Mouse (Mus musculus) hindbrain, postnatal 0 days (tissue): ENCODE measurements around the gene Rprml. TPM values are rescaled to one million over a fixed set of nuclear protein-coding genes. Genes with fewer than 3 reads are reported as not detected.

ENCODE experiments used
- ATAC-seq: fragments of 200-750 bp; cut with Nextera tagmentation; 2 replicates; pipeline ENCODE4 v1.8.0; 2017; ENCODE audit warnings: mild to moderate bottlenecking, moderate TSS enrichment, moderate library complexity
- DNase-seq: peaks from one replicate; pipeline ENCODE4 v3.0.0-alpha.2; 2015; ENCODE audit warnings: low spot score
- H3K27ac ChIP-seq: fragments of 300-500 bp; sonication (generic); 2 replicates; pipeline ENCODE4 v1.5.1; 2014; ENCODE audit warnings: mild to moderate bottlenecking
- H3K27me3 ChIP-seq: fragments of 300-500 bp; sonication (generic); 2 replicates; pipeline ENCODE4 v1.6.1; 2014; ENCODE audit warnings: low read length, mixed read lengths; ENCODE audit not compliant: insufficient read depth
- H3K36me3 ChIP-seq: fragments of 300-500 bp; sonication (generic); 2 replicates; pipeline ENCODE4 v1.6.1; 2014; ENCODE audit warnings: low read length, mixed read lengths; ENCODE audit not compliant: insufficient read depth
- H3K4me1 ChIP-seq: fragments of 300-500 bp; sonication (generic); 2 replicates; pipeline ENCODE4 v1.6.1; 2014; ENCODE audit warnings: antibody characterized with exemption, low read length, mixed read lengths; ENCODE audit not compliant: insufficient read depth
- H3K4me2 ChIP-seq: fragments of 300-500 bp; sonication (generic); 2 replicates; pipeline ENCODE4 v1.6.1; 2014; ENCODE audit warnings: low read depth, mild to moderate bottlenecking, low read length, moderate library complexity, mixed read lengths
- H3K4me3 ChIP-seq: fragments of 300-500 bp; sonication (generic); 2 replicates; pipeline ENCODE4 v1.5.1; 2014; ENCODE audit warnings: low read length
- H3K9ac ChIP-seq: fragments of 300-500 bp; sonication (generic); replicated peaks from 2 replicates; pipeline ENCODE4 v1.6.1; 2014; ENCODE audit warnings: mild to moderate bottlenecking, low read length, moderate library complexity, mixed read lengths
- H3K9me3 ChIP-seq: fragments of 300-500 bp; sonication (generic); 2 replicates; pipeline ENCODE4 v1.6.1; 2016; ENCODE audit warnings: low read length, mixed read lengths
- CTCF ChIP-seq: IDR thresholded peaks from 2 replicates; pipeline ENCODE4 v1.5.1; 2016; ENCODE audit warnings: antibody characterized with exemption, control low read depth, low read depth
- WGBS: fragments of 180-500 bp; shearing (Covaris S2); extraction: QIAGEN DNeasy Blood & Tissue Kit; methylation state at CpG from one replicate; pipeline ENCODE4 v1.1.7; 2014; 5-methylcytosine and 5-hydroxymethylcytosine counted together
- polyA plus RNA-seq: library from polyadenylated mRNA; unstranded; fragments of >200 nt; fragmentation: Nextera tagmentation; extraction: Ambion mirVana; gene quantifications from 2 replicates; pipeline ENCODE4 v1.2.1, GENCODE M21; 2015
- total RNA-seq: library from RNA; depleted of rRNA; stranded (reverse); fragments of >200 nt; gene quantifications from 2 replicates; pipeline ENCODE4 v1.2.3, GENCODE M21; 2014

The Rprml gene
- total and polyA plus RNA-seq, 2 experiments from 2014 or later, result 6.3 to 13.6 TPM

- Histone ChIP-seq H3K4me3 (no peak overlapping the region), H3K27me3 (peaks cover 47% of the 10 kb centered on the region), H3K9me3 (no peaks in the 10 kb centered on the region), H3K36me3 (no peaks in the 10 kb centered on the region), H3K27ac (no peak overlapping the region), H3K9ac (no peak overlapping the region), H3K4me1 (peaks cover 3% of the 10 kb centered on the region; the same call in 1 of the 2 replicates), H3K4me2 (no peak overlapping the region)
- DNase-seq (no peak), ATAC-seq (no peak)
- whole genome bisulfite sequencing, result 20% methylated on average over 7 of the region's 7 CpGs
- no peak for TF ChIP-seq CTCF
Measured at GRCm38 (mm10) chr11:103648656-103649055, 714 bp upstream of the Rprml start.

GRCm38 (mm10) chr11:103649983-103650493 lies 668 bp downstream of the Rprml start:
- H3K27ac ChIP-seq, result no peak overlapping the region
- peaks cover 47% of the 10 kb centered on the region for H3K27me3 ChIP-seq
- DNase-seq, result no peak
- H3K36me3 ChIP-seq, result no peaks in the 10 kb centered on the region
- H3K9me3 ChIP-seq, result no peaks in the 10 kb centered on the region
- H3K9ac ChIP-seq, result no peak overlapping the region
- H3K4me1 ChIP-seq, result peaks cover 3% of the 10 kb centered on the region; the same call in 1 of the 2 replicates
- peak overlapping the region; percentile 66 for H3K4me2 ChIP-seq
- peak overlapping the region; percentile 44 for H3K4me3 ChIP-seq
- 2% methylated on average over 37 of the region's 37 CpGs for WGBS
- peak; percentile 47; the same call in 1 of the 2 replicates for ATAC-seq
- no peak for TF ChIP-seq CTCF

GRCm38 (mm10) chr11:103651426-103651825 lies 2.1 kb downstream of the Rprml start:
- Histone ChIP-seq H3K27ac (no peak overlapping the region), H3K4me3 (no peak overlapping the region), H3K36me3 (no peaks in the 10 kb centered on the region), H3K27me3 (peaks cover 51% of the 10 kb centered on the region), H3K4me2 (no peak overlapping the region), H3K9me3 (no peaks in the 10 kb centered on the region), H3K4me1 (peaks cover 3% of the 10 kb centered on the region; the same call in 1 of the 2 replicates), H3K9ac (no peak overlapping the region)
- no peak for ATAC-seq
- WGBS, result 76% methylated on average over 6 of the region's 6 CpGs
- no peak for DNase-seq
- no peak for TF ChIP-seq CTCF

GRCm38 (mm10) chr11:103653359-103653965 lies 4.1 kb downstream of the Rprml start:
- 69% methylated on average over 10 of the region's 10 CpGs for WGBS
- TF ChIP-seq CTCF, result no peak
- Histone ChIP-seq H3K27me3 (peaks cover 38% of the 10 kb centered on the region), H3K4me3 (no peak overlapping the region), H3K4me1 (peaks cover 3% of the 10 kb centered on the region; the same call in 1 of the 2 replicates), H3K27ac (no peak overlapping the region), H3K9me3 (no peaks in the 10 kb centered on the region), H3K9ac (no peak overlapping the region), H3K4me2 (no peak overlapping the region), H3K36me3 (no peaks in the 10 kb centered on the region)
- ATAC-seq (no peak), DNase-seq (no peak)

- ATAC-seq (no peak), DNase-seq (no peak)
- no peaks in the 10 kb centered on the region for H3K4me1 ChIP-seq
- no peak overlapping the region for H3K9ac ChIP-seq
- no peak overlapping the region for H3K27ac ChIP-seq
- no peak for TF ChIP-seq CTCF
- H3K4me3 ChIP-seq, result no peak overlapping the region
- H3K27me3 ChIP-seq, result peaks cover 14% of the 10 kb centered on the region
- H3K36me3 ChIP-seq, result no peaks in the 10 kb centered on the region
- WGBS, result 20% methylated on average over 3 of the region's 3 CpGs
- H3K9me3 ChIP-seq, result no peaks in the 10 kb centered on the region
- H3K4me2 ChIP-seq, result no peak overlapping the region
Measured at GRCm38 (mm10) chr11:103656520-103656919, 7.2 kb downstream of the Rprml start.

GRCm38 (mm10) chr11:103658189-103658588 lies 8.8 kb downstream of the Rprml start:
- TF ChIP-seq CTCF, result no peak
- ATAC-seq (no peak), DNase-seq (peak; percentile 72)
- Histone ChIP-seq H3K4me1 (no peaks in the 10 kb centered on the region), H3K4me2 (no peak overlapping the region), H3K27me3 (peaks cover 4% of the 10 kb centered on the region; the same call in 1 of the 2 replicates), H3K27ac (no peak overlapping the region), H3K9ac (no peak overlapping the region), H3K36me3 (no peaks in the 10 kb centered on the region), H3K4me3 (no peak overlapping the region), H3K9me3 (no peaks in the 10 kb centered on the region)
- WGBS, result 50% methylated on average over 7 of the region's 7 CpGs

GRCm38 (mm10) chr11:103661863-103662262 lies 12.5 kb downstream of the Rprml start:
- no peak overlapping the region for H3K4me3 ChIP-seq
- H3K36me3 ChIP-seq, result no peaks in the 10 kb centered on the region
- H3K27me3 ChIP-seq, result no peaks in the 10 kb centered on the region
- H3K27ac ChIP-seq, result no peak overlapping the region
- 43% methylated on average over 4 of the region's 4 CpGs for WGBS
- DNase-seq (peak; percentile 54), ATAC-seq (no peak)
- peaks cover 13% of the 10 kb centered on the region for H3K4me1 ChIP-seq
- no peak overlapping the region for H3K9ac ChIP-seq
- no peak overlapping the region for H3K4me2 ChIP-seq
- H3K9me3 ChIP-seq, result no peaks in the 10 kb centered on the region
- TF ChIP-seq CTCF, result no peak
